Mouse (Mus musculus): ENCODE results near the gene Fndc9. TPM values are rescaled to one million over a fixed set of nuclear protein-coding genes. Genes with fewer than 3 reads are reported as not detected.

The Fndc9 gene
- total RNA-seq, 4 experiments from 2014 or later, result not detected

- DNase-seq (ENCODE audit: low spot score), result no peak
Measured at GRCm38 (mm10) chr11:46276168-46276567, 40.8 kb downstream of the Fndc9 start.

GRCm38 (mm10) chr11:46276778-46277177, 41.4 kb downstream of the Fndc9 start:
- DNase-seq (ENCODE audit: low spot score), result no peak

GRCm38 (mm10) chr11:46278140-46278539, 42.8 kb downstream of the Fndc9 start:
- DNase-seq (ENCODE audit: low spot score), result no peak

- no peak for DNase-seq (ENCODE audit: low spot score)
Measured at GRCm38 (mm10) chr11:46278709-46279108, 43.4 kb downstream of the Fndc9 start.

GRCm38 (mm10) chr11:46282612-46283011, 47.3 kb downstream of the Fndc9 start:
- no peak for DNase-seq (ENCODE audit: low spot score)

GRCm38 (mm10) chr11:46283800-46284199, 48.5 kb downstream of the Fndc9 start:
- DNase-seq (ENCODE audit: low spot score), result no peak

- no peak for DNase-seq (ENCODE audit: low spot score)
Measured at GRCm38 (mm10) chr11:46286803-46287202, 51.5 kb downstream of the Fndc9 start.

GRCm38 (mm10) chr11:46288091-46288490, 52.8 kb downstream of the Fndc9 start:
- DNase-seq (ENCODE audit: low spot score), result no peak

- DNase-seq (ENCODE audit: low spot score), result no peak
Measured at GRCm38 (mm10) chr11:46289022-46289421, 53.7 kb downstream of the Fndc9 start.

Other genes starting within 250 kb of the Fndc9 start
- gene Gm12166, start 183.2 kb upstream of the Fndc9 start, total RNA-seq (2022), result 1 to 10 TPM in 2 of 4 experiments, under 1 TPM in 2; 0.43 to 1.3 (median 0.96) TPM
- gene Adam19, start 179.5 kb upstream of the Fndc9 start, total RNA-seq (2022), result 10 to 100 TPM; 17.7 to 42.4 (median 24.0) TPM
- under 1 TPM in 1 of 4 experiments, not detected in 3; 0.08 TPM for gene Nipal4, start 69.0 kb upstream of the Fndc9 start, total RNA-seq (2022)
- 10 to 100 TPM; 63.9 to 70.3 (median 66.7) TPM for gene Cyfip2, start 77.3 kb downstream of the Fndc9 start, total RNA-seq (2022)
- gene Itk, start 154.0 kb downstream of the Fndc9 start, total RNA-seq (2022), result under 1 TPM; 0.14 to 0.22 (median 0.17) TPM
- gene Fam71b, start 161.0 kb downstream of the Fndc9 start, total RNA-seq (2022), result not detected
- gene Med7, start 201.4 kb downstream of the Fndc9 start, total RNA-seq (2022), result 10 to 100 TPM; 15.5 to 23.2 (median 17.7) TPM
- gene Havcr2, start 219.4 kb downstream of the Fndc9 start, total RNA-seq (2022), result under 1 TPM in 3 of 4 experiments, not detected in 1; 0.19 to 0.38 (median 0.30) TPM